Mouse (Mus musculus): ENCODE measurements at regions not wholly inside any gene's neighbourhood (a gene's known extent, or its start where the extent isn't known, plus 50 kb on each side); places are given as distances from the start of the nearest gene placed in this dataset.

- Histone ChIP-seq H3K4me1 (0 out of 2 replicates have a peak, but pooled peaks cover 1% of the 10 kb centered on the region), H3K9ac (no peak overlapping the region), H3K4me2 (no peak overlapping the region), H3K27ac (no peak overlapping the region), H3K9me3 (peaks cover 13% of the 10 kb centered on the region), H3K36me3 (no peaks in the 10 kb centered on the region), H3K4me3 (no peak overlapping the region), H3K27me3 (peaks cover 92% of the 10 kb centered on the region)
- 67% methylated on average over 4 of the region's 4 CpGs for WGBS
- no peak for ATAC-seq (ENCODE audit: insufficient number of reproducible peaks, insufficient read depth, low FRiP score, low TSS enrichment, low read depth)
Observed at GRCm38 (mm10) chr5:120286787-120287186, 144.7 kb upstream of the Lhx5 start.

DNA sequence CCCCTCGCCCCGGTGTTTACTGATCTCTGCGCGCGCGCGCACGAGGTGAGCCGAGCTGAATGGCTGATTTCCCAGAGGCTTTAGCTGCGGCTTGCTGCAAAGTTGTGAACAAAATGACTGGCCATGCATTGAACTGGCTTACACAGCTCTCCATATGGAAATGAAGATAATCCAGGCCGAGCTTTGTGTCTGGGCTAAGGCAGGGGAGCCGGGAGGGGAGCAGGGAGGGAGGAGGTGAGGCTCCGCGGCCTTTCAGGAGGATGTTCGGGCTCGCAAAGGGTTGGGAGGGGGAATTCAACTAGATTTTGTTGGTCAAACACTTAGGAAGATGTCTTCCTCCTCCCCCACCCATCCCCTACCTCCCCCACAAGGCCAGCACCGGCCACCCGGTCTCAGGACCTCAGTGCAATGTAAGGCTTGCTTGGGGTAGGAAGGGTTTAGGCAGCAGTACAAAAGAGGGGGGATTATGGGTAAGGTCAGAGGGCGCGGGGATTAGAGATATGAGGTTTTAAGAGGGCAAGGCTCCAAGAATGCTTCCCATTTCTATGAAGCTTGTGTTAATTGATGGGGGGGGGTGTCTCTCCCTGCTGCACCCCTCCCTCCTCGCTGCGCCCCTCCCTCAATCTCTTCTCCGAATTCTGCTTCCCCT is 143.3 kb upstream of the Lhx5 start:
- H3K9me3 ChIP-seq = peaks cover 13% of the 10 kb centered on the region
- no peaks in the 10 kb centered on the region for H3K4me1 ChIP-seq
- no peak overlapping the region for H3K27ac ChIP-seq
- no peak for ATAC-seq (ENCODE audit: insufficient number of reproducible peaks, insufficient read depth, low FRiP score, low TSS enrichment, low read depth)
- H3K4me2 ChIP-seq = peak overlapping the region; percentile 20; the same call in 1 of the 2 replicates
- peaks cover 91% of the 10 kb centered on the region for H3K27me3 ChIP-seq
- 0 out of 2 replicates have a peak overlapping the region, but pooled peaks have one; percentile 44 for H3K9ac ChIP-seq
- WGBS = 7% methylated on average over 23 of the region's 23 CpGs
- H3K4me3 ChIP-seq = 0 out of 2 replicates have a peak overlapping the region, but pooled peaks have one; percentile 9
- no peaks in the 10 kb centered on the region for H3K36me3 ChIP-seq

DNA sequence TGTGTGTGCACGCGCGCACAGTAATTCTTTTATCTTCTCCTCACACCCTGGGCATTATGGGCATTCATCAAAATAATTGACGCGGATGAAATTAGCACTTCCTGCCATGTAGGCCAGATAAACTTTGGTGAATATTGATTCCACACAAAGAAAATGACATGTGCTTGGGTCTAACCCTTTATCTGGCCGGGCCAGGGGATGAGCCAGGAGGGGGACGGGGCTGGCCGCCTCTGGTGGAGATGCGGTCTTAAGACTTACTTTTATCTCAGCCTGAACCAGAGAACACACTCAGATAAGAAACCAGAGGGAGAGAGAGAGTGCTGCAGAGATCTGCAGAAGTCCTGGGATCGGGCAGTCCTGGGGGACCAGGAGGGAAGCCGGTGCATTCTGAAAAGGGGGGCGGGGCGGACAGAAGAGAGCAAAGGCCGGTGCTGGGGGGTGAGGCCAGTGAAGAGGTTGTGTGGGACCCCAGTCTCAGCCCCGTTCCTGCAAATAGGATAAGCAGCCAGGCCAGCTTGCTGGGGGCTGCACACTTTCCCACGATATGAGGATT is 136.9 kb upstream of the Lhx5 start:
- Histone ChIP-seq H3K36me3 (no peaks in the 10 kb centered on the region), H3K27me3 (peaks cover 89% of the 10 kb centered on the region), H3K4me1 (peaks cover 10% of the 10 kb centered on the region), H3K27ac (no peak overlapping the region), H3K9ac (no peak overlapping the region), H3K4me2 (no peak overlapping the region), H3K9me3 (peaks cover 10% of the 10 kb centered on the region), H3K4me3 (no peak overlapping the region)
- WGBS = 44% methylated on average over 16 of the region's 16 CpGs
- ATAC-seq (ENCODE audit: insufficient number of reproducible peaks, insufficient read depth, low FRiP score, low TSS enrichment, low read depth) = no peak

DNA sequence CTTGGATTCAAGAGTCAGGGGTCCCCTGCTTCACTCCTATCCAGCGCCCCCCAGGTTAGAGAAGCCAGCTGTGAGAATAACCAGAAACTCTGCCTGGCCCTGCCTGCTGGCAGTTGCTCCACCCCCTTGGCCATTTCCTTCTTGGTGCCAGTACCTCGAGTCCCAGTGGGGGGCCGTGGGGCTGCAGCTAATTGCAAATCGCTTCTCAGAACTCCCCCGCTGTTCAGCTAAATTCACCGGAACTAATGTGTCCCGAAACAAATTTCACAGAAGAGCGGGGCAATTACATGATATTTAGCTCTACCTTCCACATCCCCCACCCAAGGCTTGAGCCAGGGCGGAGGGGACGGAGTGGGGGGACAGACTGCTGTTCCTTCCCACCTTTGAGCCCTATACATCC is 134.3 kb upstream of the Lhx5 start:
- Histone ChIP-seq H3K4me1 (peaks cover 18% of the 10 kb centered on the region), H3K4me3 (no peak overlapping the region), H3K4me2 (no peak overlapping the region), H3K9me3 (no peaks in the 10 kb centered on the region), H3K9ac (no peak overlapping the region), H3K27ac (no peak overlapping the region), H3K36me3 (no peaks in the 10 kb centered on the region), H3K27me3 (peaks cover 95% of the 10 kb centered on the region)
- no peak for ATAC-seq (ENCODE audit: insufficient number of reproducible peaks, insufficient read depth, low FRiP score, low TSS enrichment, low read depth)
- 7% methylated on average over 10 of the region's 10 CpGs for WGBS

GRCm38 (mm10) chr5:120297665-120298282 is 133.7 kb upstream of the Lhx5 start:
- Histone ChIP-seq H3K4me3 (no peak overlapping the region), H3K27ac (no peak overlapping the region), H3K9me3 (no peaks in the 10 kb centered on the region), H3K9ac (no peak overlapping the region), H3K4me1 (peaks cover 23% of the 10 kb centered on the region), H3K36me3 (no peaks in the 10 kb centered on the region), H3K27me3 (peaks cover 95% of the 10 kb centered on the region), H3K4me2 (no peak overlapping the region)
- 40% methylated on average over 3 of the region's 3 CpGs for WGBS
- no peak for ATAC-seq (ENCODE audit: insufficient number of reproducible peaks, insufficient read depth, low FRiP score, low TSS enrichment, low read depth)

- H3K27ac ChIP-seq = no peak overlapping the region
- peaks cover 28% of the 10 kb centered on the region for H3K4me1 ChIP-seq
- WGBS = 1% methylated on average over 16 of the region's 16 CpGs
- peak overlapping the region; percentile 66 for H3K4me2 ChIP-seq
- peak overlapping the region; percentile 41 for H3K4me3 ChIP-seq
- H3K9ac ChIP-seq = no peak overlapping the region
- no peak for ATAC-seq (ENCODE audit: insufficient number of reproducible peaks, insufficient read depth, low FRiP score, low TSS enrichment, low read depth)
- no peaks in the 10 kb centered on the region for H3K9me3 ChIP-seq
- H3K36me3 ChIP-seq = no peaks in the 10 kb centered on the region
- H3K27me3 ChIP-seq = peaks cover 97% of the 10 kb centered on the region
Observed at GRCm38 (mm10) chr5:120301672-120302071, 129.8 kb upstream of the Lhx5 start.

DNA sequence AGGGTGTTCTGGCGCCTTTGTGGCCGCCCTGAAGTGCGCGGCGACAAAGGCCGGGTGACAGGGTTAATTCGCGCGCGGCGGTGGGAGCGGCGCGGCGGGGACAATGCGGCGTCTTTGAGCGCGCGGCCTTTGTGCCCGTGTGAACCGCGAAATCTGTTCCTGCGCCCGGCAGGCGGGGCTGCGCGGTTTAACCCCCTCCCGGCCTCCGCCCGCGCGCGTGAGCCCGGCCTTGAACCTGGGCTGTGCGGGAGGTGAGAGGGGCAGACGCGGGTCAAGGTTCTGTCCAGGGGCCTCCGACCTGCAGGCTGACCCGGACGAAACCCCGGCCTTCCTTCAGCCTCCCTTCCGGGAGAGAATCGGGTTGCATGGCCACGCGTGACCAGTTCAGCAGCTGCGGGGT is 129.2 kb upstream of the Lhx5 start:
- 1% methylated on average over 45 of the region's 47 CpGs for WGBS
- H3K4me3 ChIP-seq = peak overlapping the region; percentile 41
- peak overlapping the region; percentile 54; the same call in 1 of the 2 replicates for H3K9ac ChIP-seq
- ATAC-seq (ENCODE audit: insufficient number of reproducible peaks, insufficient read depth, low FRiP score, low TSS enrichment, low read depth) = no peak
- peaks cover 92% of the 10 kb centered on the region for H3K27me3 ChIP-seq
- no peaks in the 10 kb centered on the region for H3K9me3 ChIP-seq
- peaks cover 21% of the 10 kb centered on the region; the same call in 1 of the 2 replicates for H3K4me1 ChIP-seq
- no peaks in the 10 kb centered on the region for H3K36me3 ChIP-seq
- peak overlapping the region; percentile 66 for H3K4me2 ChIP-seq
- H3K27ac ChIP-seq = no peak overlapping the region

GRCm38 (mm10) chr5:120304295-120304701 is 127.2 kb upstream of the Lhx5 start:
- Histone ChIP-seq H3K36me3 (no peaks in the 10 kb centered on the region), H3K4me1 (peaks cover 18% of the 10 kb centered on the region; the same call in 1 of the 2 replicates), H3K27ac (no peak overlapping the region), H3K9ac (0 out of 2 replicates have a peak overlapping the region, but pooled peaks have one; percentile 6), H3K27me3 (peaks cover 79% of the 10 kb centered on the region), H3K4me2 (0 out of 2 replicates have a peak overlapping the region, but pooled peaks have one; percentile 3), H3K9me3 (no peaks in the 10 kb centered on the region), H3K4me3 (no peak overlapping the region)
- ATAC-seq (ENCODE audit: insufficient number of reproducible peaks, insufficient read depth, low FRiP score, low TSS enrichment, low read depth) = no peak
- WGBS = 20% methylated on average over 13 of the region's 13 CpGs

DNA sequence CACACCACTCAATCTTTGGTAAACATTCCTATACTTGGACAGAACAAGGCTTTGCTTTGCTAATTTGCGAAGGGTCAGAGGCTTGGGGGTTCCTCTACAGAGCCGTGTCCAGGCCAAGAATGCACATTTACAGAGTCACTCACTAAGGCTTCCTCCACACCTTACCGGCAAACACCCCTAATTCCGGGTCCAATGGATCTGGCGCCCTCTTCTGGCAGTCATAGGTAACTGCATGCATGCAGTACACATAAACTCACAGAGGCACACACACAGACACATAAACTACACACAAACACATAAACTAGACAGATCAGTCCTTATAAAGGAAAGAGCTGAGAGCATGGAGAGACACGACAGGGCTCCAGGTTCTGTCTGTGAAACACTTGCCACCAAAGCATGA is 119.2 kb upstream of the Lhx5 start:
- Histone ChIP-seq H3K27me3 (peaks cover 26% of the 10 kb centered on the region; the same call in 1 of the 2 replicates), H3K36me3 (no peaks in the 10 kb centered on the region), H3K27ac (no peak overlapping the region), H3K9me3 (no peaks in the 10 kb centered on the region), H3K4me2 (no peak overlapping the region), H3K4me1 (no peaks in the 10 kb centered on the region), H3K4me3 (no peak overlapping the region), H3K9ac (no peak overlapping the region)
- WGBS = 87% methylated on average over 6 of the region's 6 CpGs
- ATAC-seq (ENCODE audit: insufficient number of reproducible peaks, insufficient read depth, low FRiP score, low TSS enrichment, low read depth) = no peak

GRCm38 (mm10) chr5:120313984-120314383 is 117.5 kb upstream of the Lhx5 start:
- peaks cover 23% of the 10 kb centered on the region; the same call in 1 of the 2 replicates for H3K27me3 ChIP-seq
- ATAC-seq (ENCODE audit: insufficient number of reproducible peaks, insufficient read depth, low FRiP score, low TSS enrichment, low read depth) = no peak
- no peak overlapping the region for H3K4me3 ChIP-seq
- H3K36me3 ChIP-seq = no peaks in the 10 kb centered on the region
- no peak overlapping the region for H3K4me2 ChIP-seq
- no peaks in the 10 kb centered on the region for H3K4me1 ChIP-seq
- no peak overlapping the region for H3K9ac ChIP-seq
- H3K9me3 ChIP-seq = no peaks in the 10 kb centered on the region
- 73% methylated on average over 6 of the region's 6 CpGs for WGBS
- no peak overlapping the region for H3K27ac ChIP-seq

- peaks cover 24% of the 10 kb centered on the region for H3K27me3 ChIP-seq
- H3K36me3 ChIP-seq = no peaks in the 10 kb centered on the region
- no peak overlapping the region for H3K27ac ChIP-seq
- H3K4me3 ChIP-seq = no peak overlapping the region
- 62% methylated on average over 8 of the region's 8 CpGs for WGBS
- no peak for ATAC-seq (ENCODE audit: insufficient number of reproducible peaks, insufficient read depth, low FRiP score, low TSS enrichment, low read depth)
- H3K9me3 ChIP-seq = no peaks in the 10 kb centered on the region
- H3K4me2 ChIP-seq = no peak overlapping the region
- peaks cover 4% of the 10 kb centered on the region; the same call in 1 of the 2 replicates for H3K4me1 ChIP-seq
- no peak overlapping the region for H3K9ac ChIP-seq
Observed at GRCm38 (mm10) chr5:120315116-120315515, 116.4 kb upstream of the Lhx5 start.

DNA sequence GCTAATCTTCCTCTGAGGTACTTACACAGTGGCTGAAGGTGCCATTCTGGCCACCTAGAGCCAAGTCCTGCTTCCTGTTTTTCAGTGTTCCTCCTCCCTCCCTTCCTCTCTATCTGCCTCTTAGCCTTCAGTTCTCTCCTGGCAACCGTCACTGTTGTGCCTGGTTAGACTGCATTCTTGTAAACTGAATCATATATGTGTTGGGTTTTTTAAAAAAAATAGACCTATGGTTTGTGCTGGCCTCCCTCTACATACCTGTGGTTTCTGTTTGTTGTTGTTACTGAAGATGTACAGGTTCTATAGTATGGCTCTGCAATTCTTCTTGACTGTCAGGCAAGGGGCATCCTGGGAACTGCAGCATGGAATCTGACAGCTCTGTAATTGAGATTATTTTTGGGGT is 112.5 kb upstream of the Lhx5 start:
- no peak overlapping the region for H3K4me3 ChIP-seq
- WGBS = 32% methylated on average over 1 of the region's 1 CpGs
- no peak overlapping the region for H3K4me2 ChIP-seq
- H3K27ac ChIP-seq = no peak overlapping the region
- ATAC-seq (ENCODE audit: insufficient number of reproducible peaks, insufficient read depth, low FRiP score, low TSS enrichment, low read depth) = no peak
- H3K9ac ChIP-seq = no peak overlapping the region
- no peaks in the 10 kb centered on the region for H3K36me3 ChIP-seq
- H3K27me3 ChIP-seq = peaks cover 60% of the 10 kb centered on the region
- peaks cover 19% of the 10 kb centered on the region for H3K4me1 ChIP-seq
- H3K9me3 ChIP-seq = no peaks in the 10 kb centered on the region

All from embryonic facial prominence, embryonic 13.5 days (tissue).